Mouse (Mus musculus): ENCODE measurements around the gene Slc35e2.

- TF ChIP-seq CTCF (conservative IDR thresholded peaks at IDR 0.05; ENCODE audit: low read length) (no peak), NANOG (IDR thresholded peaks at IDR 0.05; ENCODE audit: borderline replicate concordance, low read length) (no peak), POU5F1 (IDR thresholded peaks at IDR 0.05; ENCODE audit: borderline replicate concordance, low read length) (no peak)
Observed at GRCm38 (mm10) chr4:155652283-155653085, 51.3 kb downstream of the Slc35e2 start.

Data from E14TG2a.4 (cell line).